Mouse (Mus musculus) NIH3T3 (cell line): ENCODE measurements around the gene Chga.

Experiments used
- DNase-seq: peaks from one replicate; pipeline ENCODE4 v3.0.0-alpha.2; 2012; ENCODE audit warnings: low read depth

The Chga gene

DNA sequence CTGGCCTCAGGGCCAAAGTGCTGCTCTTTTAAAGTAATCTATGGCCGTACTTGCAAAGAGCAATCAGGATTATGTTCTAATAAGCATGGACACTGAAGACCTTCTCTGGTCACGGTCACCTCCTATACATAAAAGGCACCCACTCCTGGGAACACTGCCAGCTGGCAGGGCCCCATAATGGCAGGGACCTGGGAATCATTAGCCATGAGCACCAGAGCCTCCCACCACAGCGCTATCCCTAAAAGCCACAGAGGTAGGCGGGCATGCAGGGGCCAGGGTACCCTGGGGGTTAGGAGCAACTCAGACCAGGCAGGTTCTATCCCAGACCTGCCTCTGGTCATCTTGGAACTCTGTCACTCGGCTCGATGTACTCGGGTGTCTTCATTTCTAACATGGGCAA is 45.0 kb downstream of the Chga start:
- no peak for DNase-seq

DNA sequence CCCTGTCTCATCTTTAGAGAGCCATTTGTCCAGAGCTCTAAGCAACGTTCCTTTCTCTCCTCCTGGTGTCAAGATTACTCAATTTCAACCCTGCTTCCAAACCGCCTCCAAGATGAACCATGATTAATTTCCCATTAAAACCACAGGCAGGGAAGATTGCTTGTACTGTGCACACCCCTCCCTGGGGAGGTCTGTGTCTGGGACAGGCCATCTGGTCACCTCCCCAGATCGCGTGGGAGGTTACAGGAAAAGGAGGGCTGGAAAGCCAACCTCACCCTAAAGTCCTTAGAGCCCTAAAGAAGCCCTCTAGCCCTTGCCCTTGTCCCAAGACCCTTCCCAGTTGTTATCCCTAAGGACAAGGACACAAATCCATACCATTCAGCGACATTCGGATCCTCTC is 45.6 kb downstream of the Chga start:
- no peak for DNase-seq

DNA sequence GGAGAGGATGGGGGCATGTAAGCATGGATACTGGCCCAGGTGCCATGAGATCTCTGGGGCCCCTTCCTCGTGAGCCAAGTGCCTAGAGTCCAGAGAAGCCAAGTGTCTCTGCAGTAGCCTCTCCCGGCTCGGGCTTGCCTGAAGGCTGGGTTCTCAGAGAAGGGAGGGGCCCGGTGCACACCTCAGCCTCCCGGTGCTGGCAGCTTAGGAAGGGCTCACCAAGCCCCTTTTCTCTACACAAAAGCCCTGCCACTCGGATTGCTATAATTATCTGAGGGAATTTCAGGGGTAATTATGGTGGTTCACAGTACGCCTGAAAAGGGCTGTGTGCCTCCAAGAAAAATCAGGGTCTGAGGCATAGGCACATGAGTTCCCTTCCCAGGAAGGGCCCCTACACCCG is 47.1 kb downstream of the Chga start:
- DNase-seq = no peak

DNA sequence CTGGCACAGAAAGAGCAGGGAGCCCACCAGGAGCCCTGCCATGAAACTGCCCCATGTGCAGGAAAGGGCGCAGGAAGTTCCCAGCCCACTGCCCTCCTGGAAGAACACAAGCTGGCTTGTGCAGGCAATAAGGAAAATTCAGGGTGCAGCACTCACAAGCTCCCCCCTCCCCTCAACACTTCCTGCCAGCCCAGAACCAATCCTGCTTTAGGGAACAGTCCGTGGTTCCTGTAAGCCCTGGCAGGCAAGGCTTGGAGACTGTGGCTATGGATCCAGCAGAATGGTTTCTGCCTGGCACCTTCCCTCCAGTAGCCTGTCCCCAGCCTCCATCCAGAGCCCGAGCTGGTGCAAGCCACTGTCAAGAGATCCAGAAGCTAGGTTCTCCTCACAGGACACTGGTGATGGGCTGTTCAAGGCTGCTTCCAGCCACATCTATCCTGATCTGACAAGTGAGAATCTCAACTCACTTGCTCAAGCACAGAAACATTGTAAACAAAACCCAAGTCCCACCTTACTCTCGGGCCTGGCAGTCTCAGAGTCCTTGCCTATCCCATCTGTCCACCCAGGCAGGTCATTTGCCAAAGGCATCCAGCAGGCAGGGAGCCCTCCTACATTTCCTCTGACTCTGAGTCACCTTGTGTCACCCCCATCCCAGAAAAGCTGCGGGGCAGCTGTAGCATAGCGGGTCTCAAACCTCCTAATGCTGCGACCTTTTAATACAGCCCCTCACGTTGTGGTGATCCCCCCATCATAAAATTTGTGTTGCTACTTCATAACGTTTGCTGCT is 47.7 kb downstream of the Chga start:
- no peak for DNase-seq

DNA sequence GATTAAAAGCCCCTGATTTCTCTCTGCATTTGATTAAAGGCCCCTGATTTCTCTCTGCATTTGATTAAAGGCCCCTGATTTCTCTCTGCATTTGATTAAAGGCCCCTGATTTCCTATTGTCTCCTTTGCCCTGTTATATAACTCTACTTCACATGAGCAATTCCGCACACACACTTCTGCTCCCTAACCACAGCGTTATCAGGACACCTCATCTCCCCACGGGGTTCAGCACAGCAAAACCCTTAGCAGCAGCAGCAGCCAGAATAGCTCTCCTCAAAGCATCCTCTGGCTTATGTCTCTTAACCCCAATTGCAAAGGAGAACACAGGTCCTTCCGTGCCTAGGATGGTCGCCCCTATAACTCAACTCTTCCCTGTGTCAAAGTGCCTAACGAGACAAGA is 50.8 kb downstream of the Chga start:
- DNase-seq = no peak

DNA sequence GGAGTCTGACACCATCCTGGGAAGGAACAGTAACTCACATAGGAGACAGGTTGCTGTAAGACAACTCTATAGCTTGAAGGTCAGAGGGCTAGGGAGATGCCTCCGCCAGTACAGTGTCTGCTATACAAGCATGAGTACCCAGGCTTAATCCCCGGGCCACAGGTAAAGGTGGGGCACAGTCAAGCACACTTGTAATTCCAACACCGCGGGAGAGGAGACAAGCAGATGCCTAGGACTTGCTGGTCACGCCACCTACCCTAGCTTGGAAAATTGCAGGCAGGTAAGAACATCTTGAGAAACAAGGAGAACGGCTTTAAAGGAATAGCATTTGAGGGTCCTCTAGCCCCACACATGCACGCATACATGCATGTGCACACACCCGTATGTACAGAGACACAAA is 52.3 kb downstream of the Chga start:
- DNase-seq = no peak

DNA sequence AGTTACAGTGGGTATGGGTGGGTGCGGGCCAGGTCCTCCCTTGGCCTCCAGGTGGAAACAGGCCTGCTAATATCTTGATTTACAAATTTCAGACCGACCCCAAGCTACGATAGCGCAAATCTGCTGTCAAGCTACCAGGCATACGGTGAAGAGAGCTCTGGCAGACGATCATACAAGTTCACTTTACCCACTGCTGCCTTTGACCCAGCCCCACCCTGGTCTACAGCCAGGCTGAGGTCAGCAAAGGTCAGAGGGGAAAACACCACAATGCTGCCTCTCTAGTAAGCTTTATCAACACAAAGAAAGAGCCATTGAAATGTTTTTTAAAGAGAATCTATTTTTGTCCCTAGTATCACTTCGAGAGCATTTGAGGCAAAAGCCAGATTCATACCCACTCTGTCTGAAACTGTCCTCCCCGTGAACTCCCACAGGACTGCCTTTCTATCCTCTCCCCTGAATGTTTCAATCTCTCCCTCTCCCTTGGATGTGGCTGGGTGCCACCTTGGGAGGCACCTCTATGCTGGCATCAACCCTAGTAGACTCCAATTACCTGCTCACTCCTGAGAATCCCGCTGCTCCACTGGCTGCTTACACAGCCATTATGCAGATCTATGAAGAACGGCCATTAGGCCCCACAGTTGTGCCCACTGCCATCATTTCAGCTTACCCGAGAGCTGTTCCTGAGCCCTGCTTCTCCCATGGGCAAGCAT is 53.2 kb downstream of the Chga start:
- no peak for DNase-seq

DNA sequence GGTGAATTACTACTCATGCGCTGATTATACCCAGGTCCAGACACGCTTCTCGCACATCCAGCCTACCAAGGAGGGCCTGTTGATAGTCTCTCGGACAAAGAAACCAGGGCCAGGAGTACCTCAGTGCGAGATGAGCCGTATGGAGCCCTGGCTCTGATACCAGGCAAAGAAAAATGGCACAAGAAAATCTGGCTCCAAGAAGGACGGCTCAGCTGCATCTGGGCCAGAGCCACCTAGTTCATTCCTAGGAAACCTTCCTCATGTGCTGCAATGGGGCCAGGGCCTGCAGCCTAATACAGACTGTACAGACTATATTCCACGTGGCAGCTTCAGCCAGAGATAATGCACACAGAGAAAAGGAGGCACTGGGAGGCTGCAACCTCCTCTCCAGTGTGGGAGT is 56.2 kb downstream of the Chga start:
- no peak for DNase-seq

DNA sequence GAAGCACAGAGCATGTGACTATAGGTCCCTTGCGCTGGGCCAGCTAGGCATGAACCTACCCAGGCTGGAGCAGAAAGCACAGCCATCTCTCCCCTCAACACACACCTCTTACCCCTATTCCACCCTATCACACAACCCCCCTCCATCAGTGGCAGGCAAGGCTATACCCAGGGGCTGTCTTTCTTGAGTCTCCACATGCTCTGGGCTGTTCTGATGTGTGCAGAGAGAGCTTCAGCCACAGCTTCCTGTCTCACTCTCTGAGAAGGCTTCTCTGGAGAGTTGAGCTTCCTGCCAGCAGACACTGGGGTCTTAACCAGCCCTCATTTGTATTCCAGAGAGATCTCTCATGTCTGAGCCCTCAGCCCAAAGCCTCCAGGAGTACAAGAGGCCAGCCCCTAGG is 57.7 kb downstream of the Chga start:
- DNase-seq = no peak

DNA sequence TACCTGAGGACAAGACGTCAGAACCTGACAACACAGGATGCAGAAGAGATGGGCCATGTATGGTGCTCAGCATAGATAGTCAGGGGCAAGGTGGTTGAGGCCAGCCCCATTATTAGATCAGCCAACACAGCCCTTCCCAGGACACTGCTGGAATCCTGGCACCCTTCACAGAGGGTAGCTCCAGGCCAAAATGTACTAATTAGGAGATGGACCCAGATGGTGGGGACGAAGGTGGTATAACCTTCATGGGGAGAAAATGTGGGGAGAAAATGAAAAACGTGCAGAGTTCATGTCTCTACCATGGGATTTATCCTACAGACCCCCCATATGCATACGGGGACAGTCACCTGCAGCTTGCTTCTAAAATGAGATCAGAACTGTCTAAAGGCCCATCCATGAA is 58.6 kb downstream of the Chga start:
- DNase-seq = no peak
